Mouse (Mus musculus) bone marrow macrophage, adult 2 months (primary cell): ENCODE measurements around the gene Cltrn. TPM values are rescaled to one million over a fixed set of nuclear protein-coding genes. Genes with fewer than 3 reads are reported as not detected.

Experiments
- H3K27ac ChIP-seq: 2 replicates; pipeline ENCODE4 v1.5.1; 2012; ENCODE audit warnings: low read depth, low read length; ENCODE audit not compliant: insufficient read depth
- H3K4me1 ChIP-seq: 2 replicates; pipeline ENCODE4 v1.6.1; 2012; ENCODE audit warnings: low read length; ENCODE audit not compliant: control insufficient read depth, insufficient read depth
- H3K4me3 ChIP-seq: 2 replicates; pipeline ENCODE4 v1.5.1; 2012; ENCODE audit warnings: mild to moderate bottlenecking, low read length, moderate library complexity; ENCODE audit not compliant: insufficient read depth
- CTCF ChIP-seq: IDR thresholded peaks from 2 replicates; pipeline ENCODE4 v1.5.1; 2012; ENCODE audit warnings: low read depth, mild to moderate bottlenecking, low read length, moderate library complexity
- POLR2A ChIP-seq: IDR thresholded peaks from 2 replicates; pipeline ENCODE4 v1.6.1; 2012; ENCODE audit warnings: mild to moderate bottlenecking, low read depth, low read length, borderline replicate concordance
- polyA plus RNA-seq: library from polyadenylated mRNA; stranded (reverse); fragments of >200 nt; gene quantifications from 2 replicates; pipeline ENCODE4 v1.2.4, GENCODE M21; 2012; ENCODE audit not compliant: missing spikeins, insufficient read depth, insufficient read length

Gene Cltrn
- polyA plus RNA-seq, 1 experiment: not detected

DNA sequence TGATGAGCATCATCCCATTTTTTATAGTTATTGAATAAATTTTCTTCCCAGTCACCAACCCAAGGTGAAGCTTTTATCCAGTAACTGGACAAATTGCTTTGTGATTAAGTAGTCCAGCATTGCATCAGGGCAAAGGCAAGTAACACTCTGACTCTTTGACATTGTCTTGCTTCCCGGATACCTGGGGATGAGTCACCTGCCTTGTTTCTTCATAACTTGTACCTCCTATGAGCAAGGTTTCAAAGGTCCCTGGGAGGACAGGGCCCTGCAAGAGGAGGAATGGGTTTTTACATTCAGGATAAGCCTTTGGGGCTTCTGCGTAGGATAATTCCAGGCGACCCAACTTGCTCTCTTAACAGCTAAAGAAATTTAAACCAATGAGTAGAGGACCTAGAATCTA lies 35.3 kb downstream of the Cltrn start:
- Histone ChIP-seq H3K4me3 (no peak overlapping the region), H3K4me1 (no peaks in the 10 kb centered on the region), H3K27ac (no peak overlapping the region)
- TF ChIP-seq POLR2A (no peak), CTCF (no peak)

DNA sequence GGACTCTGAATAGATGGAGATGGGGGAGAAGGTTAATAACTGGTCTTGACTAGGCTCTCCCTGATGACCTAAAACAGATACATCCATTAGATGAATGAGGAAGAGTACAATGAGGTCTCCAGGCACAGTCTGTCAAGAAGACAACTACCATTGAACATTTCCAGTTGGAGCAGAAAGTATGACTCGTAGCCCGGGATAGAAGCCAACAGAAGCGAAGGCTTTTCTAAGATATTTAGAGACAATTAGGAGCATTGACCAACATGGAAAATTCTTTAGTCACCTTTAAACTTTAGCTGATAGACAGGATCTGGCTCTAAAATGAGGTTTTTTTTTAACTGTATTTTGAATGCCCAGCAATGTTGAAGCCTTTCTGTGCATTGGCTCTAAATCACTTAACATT lies 44.9 kb downstream of the Cltrn start:
- TF ChIP-seq CTCF: no peak
- no peak for TF ChIP-seq POLR2A
- Histone ChIP-seq H3K4me3 (no peak overlapping the region), H3K4me1 (no peaks in the 10 kb centered on the region), H3K27ac (no peak overlapping the region)

DNA sequence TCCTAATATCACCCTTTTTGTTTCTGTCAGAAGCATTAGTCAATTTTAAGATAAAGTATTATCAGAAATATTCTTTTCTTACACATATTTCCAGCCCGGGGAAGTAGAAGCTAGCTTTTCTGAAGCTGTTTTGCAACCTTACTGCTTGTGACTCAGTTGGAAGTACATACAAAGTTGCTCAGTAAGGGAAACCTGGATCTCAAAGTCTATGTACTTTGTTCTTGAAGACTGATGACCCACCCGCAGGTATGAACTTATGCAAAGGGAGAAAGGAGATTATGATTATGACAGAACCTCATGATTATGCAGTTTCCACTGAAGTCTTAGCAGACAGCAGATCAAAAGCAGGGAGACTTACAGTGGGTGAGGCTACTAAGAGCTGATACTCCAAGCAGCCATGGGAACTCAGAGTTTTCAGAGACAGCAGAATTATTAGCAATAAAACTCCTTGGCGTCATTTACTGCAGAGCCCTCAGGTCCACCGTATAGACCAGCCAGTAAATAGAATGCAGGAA lies 46.7 kb downstream of the Cltrn start:
- no peak overlapping the region for H3K27ac ChIP-seq
- TF ChIP-seq POLR2A: no peak
- no peak for TF ChIP-seq CTCF

DNA sequence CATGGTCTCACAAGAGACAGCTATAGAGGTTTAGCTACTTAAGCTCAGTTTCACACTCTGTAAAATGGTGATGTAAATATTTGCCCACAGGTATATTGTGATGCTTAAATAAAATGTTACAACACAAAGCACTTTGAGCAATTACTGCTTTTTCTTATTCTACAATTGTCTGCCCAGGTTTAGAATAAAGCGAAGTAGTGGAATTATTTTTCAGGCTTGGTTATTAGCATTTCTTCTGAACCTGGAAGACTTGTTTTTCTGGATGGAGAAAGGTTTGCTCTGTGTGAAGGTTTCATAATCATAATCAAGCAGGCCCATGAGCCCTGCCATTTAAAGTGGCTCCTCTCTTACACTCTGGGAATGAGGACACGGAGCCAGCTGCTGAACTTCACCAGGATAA lies 50.4 kb downstream of the Cltrn start, which contains the start of gene Ace2:
TSS of gene Ace2 (plus strand) at position 301 of the 400 bp plus-strand sequence.
- TF ChIP-seq POLR2A (no peak), CTCF (no peak)
- Histone ChIP-seq H3K4me3 (no peak within 1 kb of the TSS), H3K27ac (no peak within 1 kb of the TSS), H3K4me1 (no peaks in the 10 kb centered on the region)

More for the DNA sequence above, 46.7 kb downstream of the Cltrn start:
- H3K4me3 ChIP-seq: no peak overlapping the region
- no peaks in the 10 kb centered on the region for H3K4me1 ChIP-seq

DNA sequence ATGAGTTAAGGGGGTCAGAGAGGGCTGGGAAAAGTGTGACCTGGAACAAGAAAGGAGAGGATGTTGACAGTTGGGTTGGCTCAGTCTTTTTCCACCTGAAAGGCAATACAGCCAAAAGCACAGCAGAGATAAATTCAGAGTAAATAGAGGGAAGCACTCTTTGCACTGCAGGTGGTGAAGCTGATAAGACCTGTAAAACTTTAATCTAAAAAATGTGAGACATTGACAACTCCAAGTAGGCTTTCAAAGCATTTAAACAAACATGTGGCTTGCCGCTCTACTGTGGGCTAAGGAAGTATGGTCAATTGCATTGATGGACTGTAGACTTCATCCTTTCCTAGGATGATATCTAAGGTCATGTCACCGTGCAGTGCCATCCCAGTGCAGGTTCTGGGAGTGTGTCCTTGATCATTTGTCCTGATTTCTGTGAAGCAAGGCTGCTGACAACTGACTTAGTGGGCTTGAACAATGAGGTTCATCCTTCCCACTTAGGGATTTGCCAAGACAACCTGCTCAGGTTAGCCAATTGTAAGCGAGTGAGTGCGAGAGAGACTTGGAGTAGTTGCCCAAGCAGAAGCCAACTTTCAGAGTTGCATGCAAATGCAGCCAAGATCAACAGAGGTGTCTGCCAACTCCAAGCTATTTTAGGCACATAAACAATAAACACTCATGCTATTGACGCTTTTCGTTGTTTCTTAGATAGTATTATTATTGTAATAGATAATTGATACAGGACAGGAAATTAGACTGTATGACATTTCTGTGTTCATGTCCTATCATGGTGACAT lies 57.0 kb downstream of the Cltrn start:
- H3K4me1 ChIP-seq: no peaks in the 10 kb centered on the region
- no peak overlapping the region for H3K4me3 ChIP-seq
- TF ChIP-seq POLR2A (no peak), CTCF (no peak)
- no peak overlapping the region for H3K27ac ChIP-seq

DNA sequence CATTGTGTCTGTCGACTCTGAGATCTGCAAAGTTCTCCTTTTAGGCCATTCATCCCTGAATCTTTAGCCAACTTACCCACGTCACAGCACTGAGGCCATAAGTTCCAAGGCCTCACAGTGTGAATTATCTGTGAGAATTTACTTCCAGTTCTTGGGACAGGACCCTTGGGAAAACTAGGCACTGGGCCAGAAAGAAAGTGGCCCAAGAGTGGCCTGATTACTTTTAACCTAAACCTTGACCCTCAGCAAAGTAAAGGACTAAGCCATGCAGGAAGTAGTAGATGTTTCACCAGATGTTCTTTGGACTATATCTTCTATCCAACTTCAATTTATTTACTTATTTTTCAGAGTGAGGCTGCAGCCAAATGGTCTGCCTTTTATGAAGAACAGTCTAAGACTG lies 64.1 kb downstream of the Cltrn start:
- H3K4me1 ChIP-seq: no peaks in the 10 kb centered on the region
- no peak overlapping the region for H3K27ac ChIP-seq
- TF ChIP-seq CTCF (no peak), POLR2A (no peak)
- no peak overlapping the region for H3K4me3 ChIP-seq

DNA sequence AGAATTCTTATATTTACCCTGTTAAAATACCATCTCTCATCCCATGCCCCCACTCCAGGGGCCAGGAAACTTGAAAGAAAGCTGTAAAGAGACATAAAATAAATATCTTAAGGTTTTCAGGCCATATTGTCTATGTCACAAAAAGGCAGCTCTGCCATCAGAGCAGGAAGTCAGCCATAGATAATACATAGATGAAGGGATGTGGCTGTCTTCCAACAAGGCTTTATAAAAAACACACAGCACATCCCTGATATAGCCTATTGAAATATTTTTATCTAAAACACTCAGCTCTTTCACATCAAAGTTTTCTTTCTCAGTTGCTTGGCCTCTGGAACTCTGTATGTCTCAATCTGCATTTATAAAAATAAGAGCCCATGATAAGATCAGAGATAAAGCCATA lies 65.0 kb downstream of the Cltrn start:
- TF ChIP-seq CTCF: no peak
- no peak for TF ChIP-seq POLR2A
- H3K27ac ChIP-seq: no peak overlapping the region
- no peak overlapping the region for H3K4me3 ChIP-seq
- H3K4me1 ChIP-seq: no peaks in the 10 kb centered on the region

DNA sequence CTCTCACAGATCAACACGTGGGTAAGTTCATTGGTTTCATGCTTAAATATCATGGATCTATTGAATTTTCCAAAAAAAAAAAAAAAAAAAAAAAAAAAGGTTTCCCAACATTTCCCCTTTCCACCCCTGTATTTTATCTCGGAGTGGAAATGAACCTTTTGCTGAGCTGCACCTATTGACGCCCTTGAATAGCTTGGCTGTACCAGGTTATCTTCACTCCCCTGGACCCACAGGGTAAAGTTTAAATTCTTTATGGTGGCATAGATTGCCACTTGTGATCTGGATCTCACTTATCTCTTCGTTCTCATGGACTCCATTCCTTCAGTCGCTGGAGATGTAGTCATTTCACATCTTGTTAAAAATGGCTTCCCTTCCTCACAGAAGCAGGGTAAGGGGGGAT lies 66.0 kb downstream of the Cltrn start:
- H3K4me3 ChIP-seq: no peak overlapping the region
- no peak overlapping the region for H3K27ac ChIP-seq
- TF ChIP-seq CTCF (no peak), POLR2A (no peak)
- H3K4me1 ChIP-seq: no peaks in the 10 kb centered on the region

DNA sequence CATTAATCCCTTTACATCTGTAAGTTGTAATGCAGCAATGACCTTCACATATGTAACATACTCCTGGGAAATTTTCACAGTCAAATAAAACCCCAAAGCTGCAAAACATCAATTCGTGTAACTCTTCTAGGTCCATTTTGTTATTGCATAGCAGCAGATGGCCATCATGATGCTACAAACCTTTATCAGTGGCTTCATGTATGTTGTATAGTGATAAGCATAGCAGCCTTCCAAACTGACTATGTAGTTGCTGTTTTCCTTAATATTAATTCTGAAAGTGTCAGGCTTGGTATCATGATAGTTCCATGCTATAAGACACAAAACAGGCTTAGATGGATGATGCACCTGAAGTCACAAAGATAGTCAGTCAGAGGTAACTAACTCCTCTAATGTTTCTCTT lies 76.1 kb downstream of the Cltrn start:
- TF ChIP-seq CTCF (no peak), POLR2A (no peak)
- no peaks in the 10 kb centered on the region for H3K4me1 ChIP-seq
- H3K4me3 ChIP-seq: no peak overlapping the region
- no peak overlapping the region for H3K27ac ChIP-seq

Other genes starting within 250 kb of the Cltrn start
- gene Ap1s2, start 179.8 kb upstream of the Cltrn start, polyA plus RNA-seq: 241 and 251 TPM in 2 replicates
- gene Zrsr2, start 130.2 kb upstream of the Cltrn start, polyA plus RNA-seq: 36.3 and 52.5 TPM in 2 replicates
- gene Car5b, start 60.8 kb upstream of the Cltrn start, polyA plus RNA-seq: 5.1 and 5.5 TPM in 2 replicates
- 3.3 and 4.7 TPM in 2 replicates for gene Siah1b, start 12.3 kb upstream of the Cltrn start, polyA plus RNA-seq
- not detected in 2 replicates for gene Ace2, start 50.5 kb downstream of the Cltrn start, polyA plus RNA-seq
- 0.19 TPM in 1 of 2 replicates, not detected in the other for gene Bmx, start 169.4 kb downstream of the Cltrn start, polyA plus RNA-seq
- gene Pir, start 180.5 kb downstream of the Cltrn start, polyA plus RNA-seq: 8.0 and 10.1 TPM in 2 replicates